Mouse (Mus musculus) ES-E14 (cell line): ENCODE data around the gene Rassf8. TPM values are rescaled to one million over a fixed set of nuclear protein-coding genes. Genes with fewer than 3 reads are reported as not detected.

ENCODE experiments used
- DNase-seq: peaks from one replicate; pipeline ENCODE4 v3.0.0-alpha.2; 2013; ENCODE audit warnings: low read depth, low spot score
- H3K27ac ChIP-seq: 2 replicates; pipeline ENCODE4 v1.5.1; 2012; ENCODE audit warnings: low read depth, mild to moderate bottlenecking, low read length, moderate library complexity, mixed read lengths; ENCODE audit not compliant: poor library complexity, insufficient read depth, severe bottlenecking
- H3K36me3 ChIP-seq: 2 replicates; pipeline ENCODE4 v1.6.1; 2012; ENCODE audit warnings: mild to moderate bottlenecking, low read length, moderate library complexity, mixed read lengths; ENCODE audit not compliant: control insufficient read depth, poor library complexity, insufficient read depth, severe bottlenecking
- H3K4me1 ChIP-seq, 2 experiments: fragments of 150-350 bp in 1 of 2; sonication (generic) in 1 of 2; 2 replicates each; pipeline ENCODE4 v1.6.1; 2012; ENCODE audit warnings: low read length in 2 of 2, mild to moderate bottlenecking in 1 of 2, mixed read lengths in 1 of 2; ENCODE audit not compliant: control insufficient read depth in 2 of 2, insufficient read depth in 2 of 2, poor library complexity in 1 of 2
- H3K4me3 ChIP-seq, 2 experiments: fragments of 150-350 bp in 1 of 2; sonication (generic) in 1 of 2; 2 replicates each; pipeline ENCODE4 v1.5.1; 2012; ENCODE audit warnings: low read length in 2 of 2, low read depth in 1 of 2, mild to moderate bottlenecking in 1 of 2, mixed read lengths in 1 of 2; ENCODE audit not compliant: insufficient read depth in 1 of 2, poor library complexity in 1 of 2, severe bottlenecking in 1 of 2
- H3K9ac ChIP-seq: 2 replicates; pipeline ENCODE4 v1.6.1; 2012; ENCODE audit warnings: low read depth, mild to moderate bottlenecking, low read length, mixed read lengths; ENCODE audit not compliant: poor library complexity, insufficient read depth, severe bottlenecking
- H3K9me3 ChIP-seq: fragments of 150-350 bp; sonication (generic); 2 replicates; pipeline ENCODE4 v1.6.1; 2012; ENCODE audit warnings: low read depth, mild to moderate bottlenecking, low read length; ENCODE audit not compliant: control insufficient read depth, insufficient read depth
- CHD2 ChIP-seq: IDR thresholded peaks from 2 replicates; pipeline ENCODE4 v1.6.1; 2014; ENCODE audit warnings: mild to moderate bottlenecking, low read depth, low read length, inconsistent platforms
- HCFC1 ChIP-seq: IDR thresholded peaks from 2 replicates; pipeline ENCODE4 v1.6.1; 2012; ENCODE audit warnings: low read length, inconsistent platforms, borderline replicate concordance; ENCODE audit not compliant: insufficient read depth
- MAFK ChIP-seq: IDR thresholded peaks from 2 replicates; pipeline ENCODE4 v1.6.1; 2014; ENCODE audit warnings: mild to moderate bottlenecking, low read depth, low read length, inconsistent platforms; ENCODE audit not compliant: insufficient read depth
- ZC3H11A ChIP-seq: IDR thresholded peaks from 2 replicates; pipeline ENCODE4 v1.6.1; 2012; ENCODE audit warnings: low read depth, mild to moderate bottlenecking, inconsistent platforms, low read length, borderline replicate concordance
- ZNF384 ChIP-seq: IDR thresholded peaks from 2 replicates; pipeline ENCODE4 v1.6.1; 2012; ENCODE audit warnings: low read depth, low read length, inconsistent platforms
- in situ Hi-C, 2 experiments: fragments of 600-800 bp; cut with MboI; formaldehyde crosslinking; loops; one replicate each; pipeline ENCODE4 v1.15.1; 2025; ENCODE audit warnings: low sequenced_read_pairs in 2 of 2, inconsistent platforms in 1 of 2; ENCODE audit not compliant: unreplicated experiment in 2 of 2
- total RNA-seq: library from RNA; depleted of rRNA; stranded (reverse); fragments of 300-350 nt; gene quantifications from 2 replicates; pipeline ENCODE4 v1.2.3, GENCODE M21; 2012

The Rassf8 gene
- total RNA-seq, 1 experiment = 9.0 TPM

DNA sequence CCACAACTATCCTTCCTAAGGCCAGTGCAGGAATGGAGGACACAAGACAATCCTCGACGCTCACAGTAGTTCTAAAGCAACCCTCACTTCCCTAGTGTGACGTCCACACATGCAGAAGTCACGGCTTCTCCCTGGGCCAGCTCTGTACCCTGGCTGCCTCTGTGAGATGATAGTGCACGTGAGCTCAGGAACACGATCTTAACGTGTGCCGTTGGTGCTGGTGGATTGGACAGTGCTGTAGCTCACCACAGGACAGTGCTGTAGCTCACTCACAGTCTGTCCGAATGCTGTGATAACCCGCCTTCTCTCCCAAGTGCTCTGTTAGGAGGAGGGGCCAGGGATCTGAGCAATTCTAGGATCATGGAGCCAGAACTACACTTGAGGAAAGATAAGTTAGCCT is 12.1 kb downstream of the Rassf8 start:
- no peaks in the 10 kb centered on the region for H3K36me3 ChIP-seq
- TF ChIP-seq ZC3H11A = no peak
- no peak for TF ChIP-seq CHD2
- no peak for TF ChIP-seq HCFC1
- no peak for TF ChIP-seq MAFK
- no peak for TF ChIP-seq ZNF384
- DNase-seq = no peak
- H3K27ac ChIP-seq = no peak overlapping the region
- in situ Hi-C loops = no loop called here
- no peak overlapping the region for H3K4me3 ChIP-seq
- H3K9ac ChIP-seq = no peak overlapping the region
- H3K9me3 ChIP-seq = no peaks in the 10 kb centered on the region
- no peaks in the 10 kb centered on the region for H3K4me1 ChIP-seq

DNA sequence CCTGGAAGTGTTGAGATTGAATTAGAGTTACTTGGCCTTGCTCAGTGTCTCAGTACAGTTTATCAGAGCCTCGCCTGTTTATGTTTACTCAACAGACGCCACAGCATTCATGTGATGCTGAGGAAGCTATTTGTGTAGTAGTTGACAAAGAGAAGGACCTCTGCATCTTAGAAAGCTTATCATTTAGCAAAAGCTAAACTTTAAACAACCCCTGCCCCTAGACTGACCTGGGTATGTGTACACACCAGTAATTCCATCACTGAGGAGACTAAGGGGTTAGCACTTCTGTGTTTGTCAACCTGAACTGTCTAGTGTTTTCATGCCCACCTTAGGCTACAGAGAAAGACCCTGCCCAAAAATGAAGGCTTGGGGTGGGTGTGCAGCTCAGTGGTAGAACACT is 12.9 kb downstream of the Rassf8 start:
- in situ Hi-C loops = no loop called here
- no peak for TF ChIP-seq HCFC1
- Histone ChIP-seq H3K4me1 (no peaks in the 10 kb centered on the region), H3K9me3 (no peaks in the 10 kb centered on the region), H3K36me3 (no peaks in the 10 kb centered on the region), H3K4me3 (no peak overlapping the region), H3K27ac (no peak overlapping the region), H3K9ac (no peak overlapping the region)
- no peak for DNase-seq

DNA sequence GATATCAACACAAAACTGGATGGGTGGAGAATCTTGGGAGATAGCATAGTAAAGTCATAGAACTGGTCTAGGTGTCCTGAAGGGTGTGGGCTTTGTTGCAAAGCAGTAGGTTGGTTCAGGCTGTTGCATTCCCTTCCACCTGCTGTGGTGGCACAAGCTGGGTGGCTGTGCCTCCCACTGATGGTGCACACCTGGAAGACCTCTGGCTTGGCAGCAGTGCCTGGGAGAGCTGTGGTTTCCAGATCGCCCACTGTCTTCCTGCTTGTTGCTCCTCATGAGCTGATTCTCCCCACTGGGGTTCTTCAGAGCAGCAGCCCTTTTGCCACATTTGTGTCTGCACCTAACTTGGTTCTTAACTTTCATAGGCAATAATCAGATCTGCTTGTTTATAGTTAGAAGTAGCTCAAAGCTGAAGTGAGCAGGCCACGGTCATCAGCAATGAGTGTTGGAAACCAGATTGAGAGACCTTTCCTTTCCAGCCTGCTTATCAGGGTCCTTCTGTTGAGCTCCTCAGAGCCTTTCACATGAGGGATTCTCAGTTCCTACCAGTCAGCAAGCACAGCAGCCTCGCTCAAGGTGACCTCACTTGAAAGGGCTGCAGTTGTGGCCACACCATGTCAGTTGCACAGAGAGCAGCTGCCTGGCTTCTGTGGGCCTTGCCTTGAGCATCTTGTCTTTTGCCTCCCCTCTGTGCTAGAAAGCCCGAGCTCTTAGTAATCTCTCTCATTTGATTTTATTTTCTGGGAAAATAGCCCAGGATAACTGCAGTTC is 13.9 kb downstream of the Rassf8 start:
- no peak overlapping the region for H3K4me3 ChIP-seq
- no peaks in the 10 kb centered on the region for H3K9me3 ChIP-seq
- H3K27ac ChIP-seq = no peak overlapping the region; the same call in 1 of the 2 replicates
- TF ChIP-seq ZNF384 (no peak), MAFK (no peak), CHD2 (no peak), ZC3H11A (no peak), HCFC1 (no peak)
- DNase-seq = no peak
- in situ Hi-C loops = no loop called here
- no peak overlapping the region for H3K9ac ChIP-seq
- H3K36me3 ChIP-seq = no peaks in the 10 kb centered on the region
- no peaks in the 10 kb centered on the region for H3K4me1 ChIP-seq

GRCm38 (mm10) chr6:145761151-145761935 is 14.8 kb downstream of the Rassf8 start:
- Histone ChIP-seq H3K9me3 (no peaks in the 10 kb centered on the region), H3K4me3 (no peak overlapping the region), H3K4me1 (no peaks in the 10 kb centered on the region), H3K27ac (no peak overlapping the region), H3K9ac (no peak overlapping the region), H3K36me3 (no peaks in the 10 kb centered on the region)
- in situ Hi-C loops = no loop called here
- DNase-seq = no peak
- TF ChIP-seq HCFC1 = no peak
- TF ChIP-seq CHD2 = no peak
- no peak for TF ChIP-seq MAFK
- no peak for TF ChIP-seq ZNF384
- no peak for TF ChIP-seq ZC3H11A
